Mouse (Mus musculus) ES-E14 (cell line): ENCODE results near the gene Cdc42bpa. TPM values are rescaled to one million over a fixed set of nuclear protein-coding genes. Genes with fewer than 3 reads are reported as not detected.

ENCODE experiments used
- DNase-seq: peaks from one replicate; pipeline ENCODE4 v3.0.0-alpha.2; 2013; ENCODE audit warnings: low read depth, low spot score
- H3K27ac ChIP-seq: 2 replicates; pipeline ENCODE4 v1.5.1; 2012; ENCODE audit warnings: low read depth, mild to moderate bottlenecking, low read length, moderate library complexity, mixed read lengths; ENCODE audit not compliant: poor library complexity, insufficient read depth, severe bottlenecking
- H3K36me3 ChIP-seq: 2 replicates; pipeline ENCODE4 v1.6.1; 2012; ENCODE audit warnings: mild to moderate bottlenecking, low read length, moderate library complexity, mixed read lengths; ENCODE audit not compliant: control insufficient read depth, poor library complexity, insufficient read depth, severe bottlenecking
- H3K4me1 ChIP-seq, 2 experiments: fragments of 150-350 bp in 1 of 2; sonication (generic) in 1 of 2; 2 replicates each; pipeline ENCODE4 v1.6.1; 2012; ENCODE audit warnings: low read length in 2 of 2, mild to moderate bottlenecking in 1 of 2, mixed read lengths in 1 of 2; ENCODE audit not compliant: control insufficient read depth in 2 of 2, insufficient read depth in 2 of 2, poor library complexity in 1 of 2
- H3K4me3 ChIP-seq, 2 experiments: fragments of 150-350 bp in 1 of 2; sonication (generic) in 1 of 2; 2 replicates each; pipeline ENCODE4 v1.5.1; 2012; ENCODE audit warnings: low read length in 2 of 2, low read depth in 1 of 2, mild to moderate bottlenecking in 1 of 2, mixed read lengths in 1 of 2; ENCODE audit not compliant: insufficient read depth in 1 of 2, poor library complexity in 1 of 2, severe bottlenecking in 1 of 2
- H3K9ac ChIP-seq: 2 replicates; pipeline ENCODE4 v1.6.1; 2012; ENCODE audit warnings: low read depth, mild to moderate bottlenecking, low read length, mixed read lengths; ENCODE audit not compliant: poor library complexity, insufficient read depth, severe bottlenecking
- H3K9me3 ChIP-seq: fragments of 150-350 bp; sonication (generic); 2 replicates; pipeline ENCODE4 v1.6.1; 2012; ENCODE audit warnings: low read depth, mild to moderate bottlenecking, low read length; ENCODE audit not compliant: control insufficient read depth, insufficient read depth
- CHD2 ChIP-seq: IDR thresholded peaks from 2 replicates; pipeline ENCODE4 v1.6.1; 2014; ENCODE audit warnings: mild to moderate bottlenecking, low read depth, low read length, inconsistent platforms
- HCFC1 ChIP-seq: IDR thresholded peaks from 2 replicates; pipeline ENCODE4 v1.6.1; 2012; ENCODE audit warnings: low read length, inconsistent platforms, borderline replicate concordance; ENCODE audit not compliant: insufficient read depth
- MAFK ChIP-seq: IDR thresholded peaks from 2 replicates; pipeline ENCODE4 v1.6.1; 2014; ENCODE audit warnings: mild to moderate bottlenecking, low read depth, low read length, inconsistent platforms; ENCODE audit not compliant: insufficient read depth
- ZC3H11A ChIP-seq: IDR thresholded peaks from 2 replicates; pipeline ENCODE4 v1.6.1; 2012; ENCODE audit warnings: low read depth, mild to moderate bottlenecking, inconsistent platforms, low read length, borderline replicate concordance
- ZNF384 ChIP-seq: IDR thresholded peaks from 2 replicates; pipeline ENCODE4 v1.6.1; 2012; ENCODE audit warnings: low read depth, low read length, inconsistent platforms
- in situ Hi-C, 2 experiments: fragments of 600-800 bp; cut with MboI; formaldehyde crosslinking; loops; one replicate each; pipeline ENCODE4 v1.15.1; 2025; ENCODE audit warnings: low sequenced_read_pairs in 2 of 2, inconsistent platforms in 1 of 2; ENCODE audit not compliant: unreplicated experiment in 2 of 2
- total RNA-seq: library from RNA; depleted of rRNA; stranded (reverse); fragments of 300-350 nt; gene quantifications from 2 replicates; pipeline ENCODE4 v1.2.3, GENCODE M21; 2012

Cdc42bpa gene
- total RNA-seq, 1 experiment = 22.1 TPM

GRCm38 (mm10) chr1:180166533-180166932 lies 206.3 kb downstream of the Cdc42bpa start:
- H3K4me3 ChIP-seq = no peak overlapping the region
- H3K4me1 ChIP-seq = no peaks in the 10 kb centered on the region
- no peak overlapping the region for H3K9ac ChIP-seq
- H3K9me3 ChIP-seq = no peaks in the 10 kb centered on the region
- no peak for DNase-seq
- H3K36me3 ChIP-seq = peaks cover 2% of the 10 kb centered on the region; the same call in 1 of the 2 replicates
- in situ Hi-C loops = no loop called here
- TF ChIP-seq ZC3H11A (no peak), MAFK (no peak), CHD2 (no peak), HCFC1 (no peak), ZNF384 (no peak)
- no peak overlapping the region for H3K27ac ChIP-seq

- DNase-seq = no peak
- H3K9ac ChIP-seq = no peak overlapping the region
- H3K4me3 ChIP-seq = no peak overlapping the region
- no peak overlapping the region for H3K27ac ChIP-seq
- H3K9me3 ChIP-seq = no peaks in the 10 kb centered on the region
- H3K36me3 ChIP-seq = peaks cover 2% of the 10 kb centered on the region; the same call in 1 of the 2 replicates
- in situ Hi-C loops = no loop called here
- H3K4me1 ChIP-seq = no peaks in the 10 kb centered on the region
- no peak for TF ChIP-seq CHD2
- no peak for TF ChIP-seq MAFK
- no peak for TF ChIP-seq HCFC1
- TF ChIP-seq ZNF384 = no peak
- TF ChIP-seq ZC3H11A = no peak
Measured at GRCm38 (mm10) chr1:180168294-180168693, 208.0 kb downstream of the Cdc42bpa start.

GRCm38 (mm10) chr1:180169161-180169560 lies 208.9 kb downstream of the Cdc42bpa start:
- Histone ChIP-seq H3K9ac (no peak overlapping the region), H3K27ac (no peak overlapping the region), H3K9me3 (no peaks in the 10 kb centered on the region), H3K36me3 (peaks cover 2% of the 10 kb centered on the region; the same call in 1 of the 2 replicates), H3K4me1 (no peaks in the 10 kb centered on the region), H3K4me3 (no peak overlapping the region)
- no peak for TF ChIP-seq MAFK
- in situ Hi-C loops = no loop called here
- DNase-seq = no peak

GRCm38 (mm10) chr1:180170071-180170470 lies 209.8 kb downstream of the Cdc42bpa start:
- no peak overlapping the region for H3K9ac ChIP-seq
- TF ChIP-seq MAFK (no peak), ZC3H11A (no peak), HCFC1 (no peak), ZNF384 (no peak), CHD2 (no peak)
- H3K27ac ChIP-seq = no peak overlapping the region
- no peak for DNase-seq
- in situ Hi-C loops = no loop called here
- no peak overlapping the region for H3K4me3 ChIP-seq
- H3K9me3 ChIP-seq = no peaks in the 10 kb centered on the region
- H3K36me3 ChIP-seq = peaks cover 2% of the 10 kb centered on the region; the same call in 1 of the 2 replicates
- H3K4me1 ChIP-seq = no peaks in the 10 kb centered on the region

GRCm38 (mm10) chr1:180171883-180172282 lies 211.6 kb downstream of the Cdc42bpa start:
- in situ Hi-C loops = no loop called here

More at GRCm38 (mm10) chr1:180171883-180172282, 211.6 kb downstream of the Cdc42bpa start:
- DNase-seq = no peak
- no peak overlapping the region for H3K27ac ChIP-seq
- peaks cover 2% of the 10 kb centered on the region; the same call in 1 of the 2 replicates for H3K36me3 ChIP-seq
- no peaks in the 10 kb centered on the region for H3K4me1 ChIP-seq
- no peak overlapping the region for H3K4me3 ChIP-seq
- H3K9ac ChIP-seq = no peak overlapping the region
- TF ChIP-seq ZNF384 (no peak), MAFK (no peak), CHD2 (no peak), ZC3H11A (no peak), HCFC1 (no peak)
- no peaks in the 10 kb centered on the region for H3K9me3 ChIP-seq
